Mouse (Mus musculus) heart, embryonic 13.5 days (tissue): ENCODE measurements around the gene Ctdnep1. TPM values are rescaled to one million over a fixed set of nuclear protein-coding genes. Genes with fewer than 3 reads are reported as not detected.

Experiments
- ATAC-seq: fragments of 200-750 bp; cut with Nextera tagmentation; 2 replicates; pipeline ENCODE4 v1.8.0; 2017; ENCODE audit warnings: moderate TSS enrichment; ENCODE audit not compliant: insufficient number of reproducible peaks, low FRiP score, low TSS enrichment; ENCODE audit errors: extremely low read depth
- H3K27ac ChIP-seq: fragments of 300-500 bp; sonication (generic); replicated peaks from 2 replicates; pipeline ENCODE4 v1.5.1; 2015; ENCODE audit warnings: moderate library complexity, mild to moderate bottlenecking, inconsistent platforms
- H3K27me3 ChIP-seq: fragments of 300-500 bp; sonication (generic); replicated peaks from 2 replicates; pipeline ENCODE4 v1.6.1; 2015; ENCODE audit warnings: mild to moderate bottlenecking, inconsistent platforms
- H3K36me3 ChIP-seq: fragments of 300-500 bp; sonication (generic); 2 replicates; pipeline ENCODE4 v1.6.1; 2015; ENCODE audit warnings: mild to moderate bottlenecking, inconsistent platforms
- H3K4me1 ChIP-seq: fragments of 300-500 bp; sonication (generic); 2 replicates; pipeline ENCODE4 v1.6.1; 2015; ENCODE audit warnings: inconsistent platforms
- H3K4me2 ChIP-seq: fragments of 300-500 bp; sonication (generic); 2 replicates; pipeline ENCODE4 v1.6.1; 2015; ENCODE audit warnings: inconsistent platforms, mild to moderate bottlenecking, moderate library complexity
- H3K4me3 ChIP-seq: fragments of 300-500 bp; sonication (generic); 2 replicates; pipeline ENCODE4 v1.5.1; 2015; ENCODE audit warnings: moderate library complexity, mild to moderate bottlenecking, inconsistent platforms
- H3K9ac ChIP-seq: fragments of 300-500 bp; sonication (generic); 2 replicates; pipeline ENCODE4 v1.6.1; 2015; ENCODE audit warnings: inconsistent platforms, mild to moderate bottlenecking, moderate library complexity
- H3K9me3 ChIP-seq: fragments of 300-500 bp; sonication (generic); 2 replicates; pipeline ENCODE4 v1.6.1; 2016; ENCODE audit warnings: inconsistent platforms
- WGBS: fragments of 180-500 bp; shearing (Covaris S2); methylation state at CpG from one replicate; pipeline ENCODE4 v1.1.7; 2015; ENCODE audit warnings: mixed read lengths; 5-methylcytosine and 5-hydroxymethylcytosine counted together
- polyA plus RNA-seq: library from polyadenylated mRNA; unstranded; fragments of >200 nt; fragmentation: Nextera tagmentation; extraction: Ambion mirVana; gene quantifications from 2 replicates; pipeline ENCODE4 v1.2.1, GENCODE M21; 2015

Ctdnep1 gene
- polyA plus RNA-seq, 1 experiment from 2014 or later, result 21.0 TPM

- WGBS, result under 1% methylated on average over 40 of the region's 40 CpGs
- H3K36me3 ChIP-seq, result peaks cover 69% of the 10 kb centered on the region
- ATAC-seq, result peak; percentile 58; the same call in 1 of the 2 replicates
Observed at GRCm38 (mm10) chr11:69990850-69991691, 10.1 kb downstream of the Ctdnep1 start, which contains the start of gene Gabarap. Gabarap (plus strand) TSS chr11:69991143.

GRCm38 (mm10) chr11:69991711-69992110 lies 10.8 kb downstream of the Ctdnep1 start:
- H3K4me1 ChIP-seq, result peaks cover 27% of the 10 kb centered on the region
- 0 out of 2 replicates have a peak, but pooled peaks have one; percentile 0 for ATAC-seq
- WGBS, result 0% methylated on average over 15 of the region's 15 CpGs
- peak overlapping the region; percentile 98 for H3K27ac ChIP-seq
- H3K9ac ChIP-seq, result peak overlapping the region; percentile 96
- H3K9me3 ChIP-seq, result no peaks in the 10 kb centered on the region
- H3K36me3 ChIP-seq, result peaks cover 63% of the 10 kb centered on the region
- H3K27me3 ChIP-seq, result no peaks in the 10 kb centered on the region
- peak overlapping the region; percentile 86 for H3K4me2 ChIP-seq
- peak overlapping the region; percentile 82 for H3K4me3 ChIP-seq

More at GRCm38 (mm10) chr11:69990850-69991691, 10.1 kb downstream of the Ctdnep1 start, which contains the start of gene Gabarap:
- no peaks in the 10 kb centered on the region for H3K9me3 ChIP-seq
- H3K4me1 ChIP-seq, result peaks cover 27% of the 10 kb centered on the region
- H3K4me2 ChIP-seq, result peak within 1 kb of the TSS; percentile 86
- peak within 1 kb of the TSS; percentile 82 for H3K4me3 ChIP-seq
- H3K27ac ChIP-seq, result peak within 1 kb of the TSS; percentile 98
- no peaks in the 10 kb centered on the region for H3K27me3 ChIP-seq
- peak within 1 kb of the TSS; percentile 96 for H3K9ac ChIP-seq

DNA sequence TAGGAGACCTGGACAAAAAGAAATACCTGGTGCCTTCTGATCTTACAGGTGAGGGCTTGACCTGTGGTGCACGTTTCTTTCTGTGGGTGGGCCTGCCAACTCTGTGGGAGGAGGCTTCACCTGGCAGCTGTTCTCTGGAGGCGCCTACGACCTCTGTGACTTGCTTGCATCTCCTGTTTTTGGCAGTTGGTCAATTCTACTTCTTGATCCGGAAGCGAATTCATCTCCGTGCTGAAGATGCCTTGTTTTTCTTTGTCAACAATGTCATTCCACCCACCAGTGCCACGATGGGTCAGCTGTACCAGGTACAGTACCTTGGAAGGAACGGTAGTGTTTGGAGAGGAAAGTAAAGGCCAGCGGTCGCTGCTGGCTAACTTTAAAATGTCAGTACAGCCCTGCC lies 11.4 kb downstream of the Ctdnep1 start:
- peak overlapping the region; percentile 82 for H3K4me3 ChIP-seq
- H3K36me3 ChIP-seq, result peaks cover 56% of the 10 kb centered on the region
- WGBS, result 76% methylated on average over 10 of the region's 10 CpGs
- H3K27me3 ChIP-seq, result no peaks in the 10 kb centered on the region
- H3K4me1 ChIP-seq, result peaks cover 29% of the 10 kb centered on the region
- ATAC-seq, result no peak
- peak overlapping the region; percentile 86 for H3K4me2 ChIP-seq
- H3K9ac ChIP-seq, result peak overlapping the region; percentile 96
- no peak overlapping the region for H3K27ac ChIP-seq
- H3K9me3 ChIP-seq, result no peaks in the 10 kb centered on the region

- WGBS, result 84% methylated on average over 3 of the region's 3 CpGs
- Histone ChIP-seq H3K36me3 (peaks cover 55% of the 10 kb centered on the region), H3K4me1 (peaks cover 35% of the 10 kb centered on the region), H3K9ac (peak overlapping the region; percentile 96), H3K9me3 (no peaks in the 10 kb centered on the region), H3K27ac (no peak overlapping the region), H3K4me2 (peak overlapping the region; percentile 86), H3K27me3 (no peaks in the 10 kb centered on the region), H3K4me3 (peak overlapping the region; percentile 82)
- ATAC-seq, result no peak
Observed at GRCm38 (mm10) chr11:69992932-69993331, 12.0 kb downstream of the Ctdnep1 start.

DNA sequence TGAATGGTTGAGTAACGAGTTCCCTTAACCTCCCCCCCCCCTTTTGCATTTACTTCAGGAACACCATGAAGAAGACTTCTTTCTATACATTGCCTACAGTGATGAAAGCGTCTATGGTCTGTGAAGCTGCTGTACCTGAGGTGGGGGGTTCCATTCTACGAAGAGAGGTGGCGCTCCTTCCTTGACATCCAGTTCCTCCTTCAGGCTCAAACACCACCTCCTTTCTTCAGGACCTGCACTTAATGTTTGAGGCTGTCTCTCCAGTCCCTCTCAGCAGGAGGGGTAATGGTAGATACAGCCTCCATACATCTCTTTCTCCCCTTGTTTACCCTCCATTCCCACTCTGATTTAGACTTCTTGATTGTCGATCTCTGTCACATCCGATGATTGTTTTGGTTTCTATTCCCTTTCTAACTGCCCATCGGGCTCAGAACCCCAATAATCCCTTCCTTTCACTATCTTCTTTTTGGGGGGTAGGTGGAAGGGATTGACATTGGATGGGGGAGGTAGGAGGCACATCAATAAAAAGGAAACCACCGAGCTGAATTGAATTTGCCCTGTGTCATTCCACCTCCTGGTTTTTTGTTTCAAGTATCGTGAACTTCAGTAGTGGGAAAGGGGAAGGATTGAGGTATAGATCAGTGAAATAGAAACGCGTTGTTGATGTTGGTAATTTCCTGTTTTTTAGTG lies 13.6 kb downstream of the Ctdnep1 start:
- H3K4me2 ChIP-seq, result peak overlapping the region; percentile 70
- peaks cover 55% of the 10 kb centered on the region for H3K36me3 ChIP-seq
- WGBS, result 82% methylated on average over 11 of the region's 11 CpGs
- peaks cover 45% of the 10 kb centered on the region for H3K4me1 ChIP-seq
- ATAC-seq, result no peak
- peak overlapping the region; percentile 99 for H3K4me3 ChIP-seq
- H3K27me3 ChIP-seq, result no peaks in the 10 kb centered on the region
- peak overlapping the region; percentile 100; the same call in 1 of the 2 replicates for H3K9ac ChIP-seq
- no peak overlapping the region for H3K27ac ChIP-seq
- H3K9me3 ChIP-seq, result no peaks in the 10 kb centered on the region

DNA sequence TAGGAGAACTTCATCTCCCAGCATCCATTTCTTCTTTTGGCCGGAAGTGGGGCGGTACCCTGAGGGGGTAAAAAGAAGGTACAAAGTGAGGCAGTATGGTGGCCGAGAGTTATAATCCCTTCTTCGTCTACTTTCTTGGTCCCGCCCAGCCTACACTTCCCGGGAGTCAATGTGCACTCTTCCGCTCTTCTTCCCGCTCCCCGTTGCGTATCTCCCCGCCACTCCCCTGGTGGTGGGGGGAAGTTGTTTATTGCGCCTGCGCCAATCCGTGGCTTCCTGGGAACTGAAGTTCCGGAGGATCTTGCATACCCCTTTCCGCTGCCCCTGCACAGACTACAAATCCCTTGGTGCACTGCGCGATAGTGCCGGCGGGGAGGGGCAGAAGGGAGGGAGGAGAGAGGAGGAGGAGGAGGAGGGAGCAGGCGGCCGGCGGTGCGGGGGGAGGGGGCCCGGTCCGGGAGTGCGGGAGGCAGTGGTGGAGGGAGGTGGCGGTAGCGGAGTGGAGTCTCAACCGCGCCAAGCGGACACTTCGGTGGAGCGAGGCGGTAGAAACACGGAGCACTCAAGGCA lies 14.5 kb downstream of the Ctdnep1 start, which contains the start of gene Phf23:
Gene Phf23, plus strand, starts transcription at position 387 of the 570 bp plus-strand sequence.
- Histone ChIP-seq H3K36me3 (peaks cover 53% of the 10 kb centered on the region), H3K4me3 (peak within 1 kb of the TSS; percentile 99), H3K9me3 (no peaks in the 10 kb centered on the region), H3K27ac (peak within 1 kb of the TSS; percentile 99), H3K9ac (peak within 1 kb of the TSS; percentile 100), H3K27me3 (no peaks in the 10 kb centered on the region), H3K4me1 (peaks cover 44% of the 10 kb centered on the region), H3K4me2 (peak within 1 kb of the TSS; percentile 70)
- ATAC-seq, result peak; percentile 65
- under 1% methylated on average over 35 of the region's 36 CpGs for WGBS

- H3K27ac ChIP-seq, result peak overlapping the region; percentile 99
- H3K4me1 ChIP-seq, result peaks cover 45% of the 10 kb centered on the region
- H3K27me3 ChIP-seq, result no peaks in the 10 kb centered on the region
- peak overlapping the region; percentile 100 for H3K9ac ChIP-seq
- under 1% methylated on average over 58 of the region's 66 CpGs for WGBS
- H3K4me3 ChIP-seq, result peak overlapping the region; percentile 99
- H3K9me3 ChIP-seq, result no peaks in the 10 kb centered on the region
- peak overlapping the region; percentile 70 for H3K4me2 ChIP-seq
- peaks cover 53% of the 10 kb centered on the region for H3K36me3 ChIP-seq
- no peak for ATAC-seq
Observed at GRCm38 (mm10) chr11:69996161-69997061, 15.5 kb downstream of the Ctdnep1 start.

DNA sequence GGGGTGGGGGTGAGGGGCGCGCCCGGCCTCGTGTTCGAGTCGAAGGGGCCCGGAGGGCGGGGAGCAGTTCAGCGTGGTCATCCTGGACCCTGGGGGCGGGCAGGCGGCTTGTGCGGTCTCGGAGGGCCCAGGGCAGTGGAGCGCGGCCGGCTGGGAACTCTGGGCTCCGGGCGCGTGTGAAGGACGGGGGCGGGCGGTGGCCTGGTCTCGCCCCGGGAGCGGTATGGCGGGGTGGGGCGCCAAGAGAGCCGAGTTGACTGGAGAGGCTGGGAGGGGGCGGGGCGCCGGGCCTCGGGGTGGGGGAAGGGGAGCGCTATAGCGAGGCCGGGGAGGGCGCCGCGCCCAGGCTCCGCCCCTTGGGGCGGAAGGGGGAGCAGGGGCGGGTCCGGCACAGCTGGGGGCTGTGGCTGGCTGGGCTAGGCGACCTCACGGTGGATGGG lies 16.1 kb downstream of the Ctdnep1 start:
- Histone ChIP-seq H3K4me1 (peaks cover 52% of the 10 kb centered on the region), H3K9ac (peak overlapping the region; percentile 100), H3K36me3 (peaks cover 56% of the 10 kb centered on the region), H3K4me3 (peak overlapping the region; percentile 99), H3K4me2 (peak overlapping the region; percentile 70), H3K9me3 (no peaks in the 10 kb centered on the region), H3K27ac (peak overlapping the region; percentile 99), H3K27me3 (no peaks in the 10 kb centered on the region)
- ATAC-seq, result peak; percentile 58
- under 1% methylated on average over 36 of the region's 44 CpGs for WGBS

GRCm38 (mm10) chr11:69998567-69999491 lies 17.9 kb downstream of the Ctdnep1 start:
- peaks cover 60% of the 10 kb centered on the region for H3K4me1 ChIP-seq
- peak overlapping the region; percentile 70 for H3K4me2 ChIP-seq
- no peak for ATAC-seq
- peak overlapping the region; percentile 99 for H3K4me3 ChIP-seq
- H3K36me3 ChIP-seq, result peaks cover 44% of the 10 kb centered on the region
- H3K9me3 ChIP-seq, result no peaks in the 10 kb centered on the region
- no peaks in the 10 kb centered on the region for H3K27me3 ChIP-seq
- no peak overlapping the region for H3K27ac ChIP-seq
- WGBS, result 87% methylated on average over 27 of the region's 27 CpGs
- peak overlapping the region; percentile 100; the same call in 1 of the 2 replicates for H3K9ac ChIP-seq
